Mouse (Mus musculus): ENCODE data around the gene Txn2.

The Txn2 gene

GRCm38 (mm10) chr15:77933770-77934169 is 5.0 kb upstream of the Txn2 start:
- peak; percentile 78 to 81 for DNase-seq

DNA sequence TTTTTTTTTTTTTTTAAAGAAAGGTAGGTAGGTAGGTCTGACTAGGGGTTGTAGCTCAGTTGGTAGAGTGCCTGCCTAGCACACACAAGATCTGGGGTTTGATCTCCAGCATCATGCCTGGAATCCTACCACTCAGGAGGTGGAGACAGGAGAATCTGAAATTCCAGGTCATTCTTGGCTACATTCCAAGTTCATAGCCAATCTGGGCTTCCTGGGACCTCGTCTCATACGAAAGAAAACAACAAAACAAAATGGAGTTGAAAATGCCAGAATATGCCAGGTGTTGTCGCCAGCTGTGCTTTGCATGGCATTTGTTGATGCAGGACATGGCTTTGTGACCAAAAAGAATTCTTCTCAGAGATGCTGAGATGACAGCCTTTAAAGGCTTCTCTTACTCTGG is 4.4 kb upstream of the Txn2 start:
- DNase-seq: no peak

GRCm38 (mm10) chr15:77931689-77932016 is 2.8 kb upstream of the Txn2 start:
- no peak for DNase-seq

DNA sequence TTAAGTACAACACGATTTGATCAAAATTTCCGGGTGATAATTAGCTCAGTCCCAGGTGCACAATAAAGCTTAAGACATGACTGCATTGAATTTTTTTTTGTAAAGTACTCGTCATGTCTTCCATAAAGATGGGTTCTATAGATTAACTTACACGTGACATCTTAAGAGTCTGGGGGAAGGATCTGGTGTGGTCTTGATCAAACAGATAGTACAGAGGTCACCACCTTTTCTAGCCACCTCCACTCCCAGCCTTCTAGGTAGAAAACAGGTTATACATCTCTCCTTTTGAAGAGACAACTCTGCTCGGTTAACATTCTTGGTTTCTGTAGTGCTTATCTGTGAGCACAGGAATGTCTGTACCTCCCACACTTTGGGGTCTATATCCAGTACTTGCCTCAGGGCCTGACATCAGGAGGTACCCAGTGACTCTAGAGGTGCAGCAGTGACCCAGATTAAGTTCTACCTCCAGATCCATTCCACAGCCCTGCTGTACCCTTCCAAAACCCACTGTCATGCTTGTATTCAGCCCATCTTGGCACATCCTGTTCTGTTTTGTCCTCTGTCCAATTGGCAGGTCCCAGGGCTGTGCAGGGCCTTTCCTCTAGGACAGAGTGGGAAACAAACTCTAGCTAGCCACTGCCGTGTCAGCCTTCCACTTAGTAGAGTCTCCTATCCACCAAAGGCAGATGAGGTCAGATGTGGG is 2.3 kb upstream of the Txn2 start:
- no peak for DNase-seq

DNA sequence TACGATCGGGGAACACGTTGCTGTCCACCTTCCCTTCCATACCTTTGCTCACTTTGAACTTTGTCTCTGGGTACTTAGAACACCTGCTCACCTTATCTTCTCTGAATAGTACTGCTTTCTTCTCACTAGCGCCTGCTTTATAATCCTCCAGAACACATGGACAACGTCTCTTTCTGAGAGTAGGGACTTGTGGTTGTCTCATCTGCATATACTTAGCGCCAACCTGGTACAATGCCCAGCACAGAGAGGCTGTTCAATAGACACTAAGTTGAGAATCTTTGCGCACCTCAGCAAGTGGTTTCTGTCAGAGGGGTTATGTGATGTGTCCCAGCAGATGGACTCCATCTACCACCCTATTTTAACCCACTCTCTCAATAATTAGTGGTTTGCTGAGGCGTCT is 998 bp upstream of the Txn2 start:
- no peak for DNase-seq

GRCm38 (mm10) chr15:77928091-77928490 is 715 bp downstream of the Txn2 start:
- DNase-seq: no peak

- DNase-seq: no peak
Measured at GRCm38 (mm10) chr15:77926921-77927320, 1.9 kb downstream of the Txn2 start.

DNA sequence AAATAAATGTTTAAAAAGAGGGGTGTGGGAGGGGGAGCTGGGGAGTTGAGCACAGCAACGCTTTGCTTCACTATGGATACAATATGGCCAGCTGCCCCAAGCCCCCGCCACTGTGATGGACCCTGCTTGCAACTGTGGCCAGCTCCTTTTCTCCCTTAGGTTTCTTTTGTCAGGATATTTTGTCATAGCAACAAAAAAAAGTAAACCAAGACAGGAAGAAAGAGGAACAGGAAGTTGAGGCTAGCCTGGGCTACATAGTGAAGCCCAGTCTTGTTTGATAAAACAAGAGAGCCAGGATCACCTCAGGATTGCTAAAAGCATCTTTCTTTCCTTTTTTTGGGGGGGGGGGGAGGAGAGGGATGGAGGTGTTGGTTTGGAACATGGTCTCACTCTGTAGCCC is 3.6 kb downstream of the Txn2 start:
- no peak for DNase-seq

- no peak for DNase-seq
Measured at GRCm38 (mm10) chr15:77923267-77924035, 5.4 kb downstream of the Txn2 start.

GRCm38 (mm10) chr15:77922710-77923109 is 6.1 kb downstream of the Txn2 start:
- no peak for DNase-seq

GRCm38 (mm10) chr15:77921636-77922035 is 7.2 kb downstream of the Txn2 start:
- DNase-seq: no peak

- no peak for DNase-seq
Measured at GRCm38 (mm10) chr15:77920511-77921462, 8.0 kb downstream of the Txn2 start.

- no peak for DNase-seq
Measured at GRCm38 (mm10) chr15:77919441-77919840, 9.4 kb downstream of the Txn2 start.

DNA sequence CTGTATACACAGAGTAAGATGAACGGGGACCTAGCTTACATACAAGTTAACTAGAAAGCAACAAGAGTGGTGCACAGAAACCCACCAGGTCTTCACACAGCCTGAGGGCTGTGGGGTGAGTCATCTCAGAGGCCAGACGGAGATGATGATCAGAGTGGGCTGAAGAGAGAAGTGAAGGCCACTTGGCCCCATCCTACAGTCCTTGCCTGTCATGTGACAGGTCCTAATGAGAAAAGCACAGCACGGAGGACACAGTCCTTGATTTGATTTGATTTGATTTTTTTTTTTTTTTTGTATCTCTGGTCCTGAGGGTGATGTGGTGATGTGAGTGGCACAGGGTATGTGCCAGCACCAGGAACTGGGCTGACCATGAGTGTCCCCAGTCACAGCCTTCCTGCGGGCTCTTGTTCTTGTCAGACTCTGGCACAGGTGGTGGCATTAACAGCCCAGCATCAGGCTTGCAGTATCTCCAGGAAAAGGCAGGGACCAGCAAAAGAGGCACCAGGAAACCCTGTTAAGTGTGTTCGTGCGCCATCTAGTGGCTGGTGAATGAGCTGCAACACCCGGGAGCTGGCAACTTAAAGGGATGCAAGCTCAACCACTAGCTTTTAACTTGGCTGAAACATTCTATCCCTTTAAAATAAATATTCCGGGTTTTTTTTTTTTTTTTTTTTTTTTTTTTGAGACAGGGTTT is 11.8 kb downstream of the Txn2 start:
- peak; percentile 69 to 74 for DNase-seq

- no peak for DNase-seq
Measured at GRCm38 (mm10) chr15:77915287-77915686, 13.5 kb downstream of the Txn2 start.

- DNase-seq: no peak
Measured at GRCm38 (mm10) chr15:77914507-77914906, 14.3 kb downstream of the Txn2 start.

- DNase-seq: no peak
Measured at GRCm38 (mm10) chr15:77913054-77913453, 15.8 kb downstream of the Txn2 start.

GRCm38 (mm10) chr15:77912585-77912984 is 16.2 kb downstream of the Txn2 start:
- no peak for DNase-seq

GRCm38 (mm10) chr15:77912048-77912447 is 16.8 kb downstream of the Txn2 start:
- no peak for DNase-seq

DNA sequence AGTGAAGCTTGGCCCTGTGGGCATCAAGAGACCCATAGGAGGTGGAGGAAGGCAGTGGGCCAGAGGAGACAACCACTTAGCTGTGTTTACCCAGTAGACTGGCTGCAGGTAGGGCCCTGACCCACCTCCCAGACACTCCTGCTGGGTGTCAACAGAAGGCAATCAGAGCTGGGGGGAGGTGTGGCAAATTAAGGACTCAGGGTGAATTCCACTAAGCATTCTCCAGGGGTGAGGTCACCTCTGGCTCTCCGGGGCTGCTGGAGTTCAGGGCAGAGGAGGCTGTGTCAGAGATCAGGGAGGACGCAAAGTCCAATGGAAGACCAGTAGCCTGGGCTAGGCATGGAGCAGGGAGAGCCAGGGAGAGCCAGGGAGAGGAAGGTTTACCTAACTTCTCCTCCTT is 17.7 kb downstream of the Txn2 start:
- DNase-seq: no peak

DNA sequence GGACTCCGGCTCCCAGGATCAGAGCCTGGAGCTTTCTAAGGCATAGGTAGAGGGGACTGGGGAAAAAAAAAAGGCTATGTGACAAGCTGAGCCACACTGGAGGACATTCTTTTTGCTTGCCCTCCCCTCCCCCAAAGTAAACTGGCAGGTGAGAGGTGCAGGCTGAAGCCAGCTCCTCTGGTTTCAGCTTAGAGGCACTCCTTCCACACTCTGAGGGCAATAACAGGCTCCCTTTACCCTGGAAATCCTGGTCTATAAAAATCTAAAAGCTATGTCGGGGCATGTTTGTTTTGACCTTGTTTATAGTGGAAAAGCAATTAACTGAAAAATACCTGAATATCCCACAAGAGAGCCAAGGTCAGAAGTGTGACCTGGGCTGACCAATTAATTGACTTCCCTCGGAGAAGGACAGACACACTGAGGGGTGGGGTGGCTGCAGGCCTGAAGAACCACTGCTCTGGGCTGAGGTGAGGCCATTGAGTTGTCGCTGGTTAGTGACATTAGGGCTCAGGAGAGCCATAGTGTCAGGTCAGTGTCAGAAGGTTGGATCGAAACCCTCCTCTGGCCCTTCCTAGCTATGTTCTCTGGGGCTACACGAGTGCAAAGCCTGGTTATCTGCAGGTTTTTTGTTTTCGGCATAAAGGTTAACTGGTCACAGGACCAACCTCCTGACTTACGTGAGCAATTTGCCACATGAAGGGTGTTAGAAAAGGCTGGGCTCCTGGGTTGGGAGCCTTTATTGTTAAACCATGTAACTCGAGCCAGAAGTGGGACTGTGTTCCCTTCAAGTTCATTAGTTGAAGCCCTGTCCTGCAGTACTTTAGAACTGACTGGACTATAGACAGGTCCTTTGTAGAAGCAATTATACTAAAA is 20.9 kb downstream of the Txn2 start:
- no peak for DNase-seq

GRCm38 (mm10) chr15:77906545-77906944 is 22.3 kb downstream of the Txn2 start:
- DNase-seq: no peak

Measured in thymus, adult 18-20 months (tissue).